Mouse (Mus musculus) hindbrain, embryonic 14.5 days (tissue): ENCODE measurements around the gene Cux2. TPM values are rescaled to one million over a fixed set of nuclear protein-coding genes. Genes with fewer than 3 reads are reported as not detected.
A peak's percentile ranks its signal among the peaks of the same experiment; 100 is the strongest.

Source experiments
- ATAC-seq: fragments of 200-750 bp; cut with Nextera tagmentation; 2 replicates; pipeline ENCODE4 v1.8.0; 2017; ENCODE audit warnings: moderate number of reproducible peaks, mild to moderate bottlenecking, moderate TSS enrichment, moderate library complexity; ENCODE audit not compliant: low FRiP score
- DNase-seq: peaks from one replicate; pipeline ENCODE4 v3.0.0-alpha.2; 2015; ENCODE audit warnings: low spot score
- H3K27ac ChIP-seq: fragments of 300-500 bp; sonication (generic); 2 replicates; pipeline ENCODE4 v1.5.1; 2014; ENCODE audit warnings: mild to moderate bottlenecking, moderate library complexity
- H3K27me3 ChIP-seq: fragments of 300-500 bp; sonication (generic); 2 replicates; pipeline ENCODE4 v1.6.1; 2014; ENCODE audit warnings: mild to moderate bottlenecking, low read length, mixed read lengths; ENCODE audit not compliant: control insufficient read depth, insufficient read depth
- H3K36me3 ChIP-seq: fragments of 300-500 bp; sonication (generic); replicated peaks from 2 replicates; pipeline ENCODE4 v1.6.1; 2014; ENCODE audit not compliant: control insufficient read depth, insufficient read depth
- H3K4me1 ChIP-seq: fragments of 300-500 bp; sonication (generic); replicated peaks from 2 replicates; pipeline ENCODE4 v1.6.1; 2014; ENCODE audit warnings: antibody characterized with exemption, low read length, mixed read lengths; ENCODE audit not compliant: control insufficient read depth, insufficient read depth
- H3K4me2 ChIP-seq: fragments of 300-500 bp; sonication (generic); replicated peaks from 2 replicates; pipeline ENCODE4 v1.6.1; 2014; ENCODE audit warnings: mild to moderate bottlenecking, moderate library complexity
- H3K4me3 ChIP-seq: fragments of 300-500 bp; sonication (generic); replicated peaks from 2 replicates; pipeline ENCODE4 v1.5.1; 2014; ENCODE audit warnings: mild to moderate bottlenecking, low read length
- H3K9ac ChIP-seq: fragments of 300-500 bp; sonication (generic); 2 replicates; pipeline ENCODE4 v1.6.1; 2014
- H3K9me3 ChIP-seq: fragments of 300-500 bp; sonication (generic); 2 replicates; pipeline ENCODE4 v1.6.1; 2016; ENCODE audit warnings: low read length; ENCODE audit not compliant: control insufficient read depth
- WGBS: fragments of 180-500 bp; shearing (Covaris S2); extraction: QIAGEN DNeasy Blood & Tissue Kit; methylation state at CpG from one replicate; pipeline ENCODE4 v1.1.7; 2014; 5-methylcytosine and 5-hydroxymethylcytosine counted together
- polyA plus RNA-seq: library from polyadenylated mRNA; unstranded; fragments of >200 nt; fragmentation: Nextera tagmentation; extraction: Ambion mirVana; gene quantifications from 2 replicates; pipeline ENCODE4 v1.2.1, GENCODE M21; 2014

Cux2 gene
- polyA plus RNA-seq, 1 experiment from 2014 or later = 28.1 TPM

DNA sequence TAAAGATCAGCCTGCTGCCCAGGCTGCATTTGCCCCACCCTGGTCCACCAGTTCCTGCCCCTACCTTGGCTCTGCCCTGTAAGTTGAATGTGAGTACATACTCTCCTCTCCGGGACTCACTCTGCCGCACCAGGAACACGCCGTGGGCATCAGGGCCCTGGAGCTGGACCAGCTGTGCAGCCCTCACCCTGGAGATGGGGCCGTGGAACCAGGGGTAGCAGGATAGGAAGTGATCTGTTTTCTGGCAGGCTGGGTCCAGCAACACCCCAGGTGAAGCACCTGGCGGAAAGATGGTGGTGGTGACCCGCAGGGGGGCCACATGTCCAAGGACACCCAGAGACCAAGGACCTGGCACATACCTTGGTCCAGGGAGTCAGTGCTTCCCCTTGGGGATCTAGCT, 231.5 kb downstream of the Cux2 start:
- H3K9ac ChIP-seq = no peak overlapping the region
- peaks cover 79% of the 10 kb centered on the region for H3K36me3 ChIP-seq
- no peak overlapping the region for H3K4me3 ChIP-seq
- no peaks in the 10 kb centered on the region for H3K4me1 ChIP-seq
- DNase-seq (no peak), ATAC-seq (no peak)
- 97% methylated on average over 7 of the region's 7 CpGs for WGBS
- no peak overlapping the region for H3K27ac ChIP-seq
- H3K27me3 ChIP-seq = no peaks in the 10 kb centered on the region
- H3K9me3 ChIP-seq = no peaks in the 10 kb centered on the region
- no peak overlapping the region for H3K4me2 ChIP-seq

DNA sequence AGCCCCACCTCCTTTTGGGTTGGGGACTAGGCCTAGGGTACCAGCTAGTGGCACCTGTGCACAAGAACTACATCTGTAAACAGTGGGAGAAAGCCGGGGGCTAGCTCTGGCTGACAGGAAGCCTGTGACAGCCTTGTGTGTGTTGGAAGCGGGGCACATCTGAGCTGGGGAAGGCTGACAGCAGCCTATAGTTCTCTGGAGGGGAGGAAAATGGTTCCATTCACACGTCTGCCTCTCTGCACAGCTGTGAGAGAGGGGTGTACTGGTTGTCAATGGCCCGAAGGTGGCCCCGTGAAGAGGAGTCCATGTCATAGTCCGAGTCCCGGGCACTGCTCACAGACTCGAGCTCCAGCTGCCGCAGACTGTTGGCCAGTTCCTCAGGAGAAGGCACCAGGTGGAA, 232.4 kb downstream of the Cux2 start:
- H3K27ac ChIP-seq = no peak overlapping the region
- H3K4me1 ChIP-seq = no peaks in the 10 kb centered on the region
- DNase-seq (no peak), ATAC-seq (no peak)
- 90% methylated on average over 9 of the region's 9 CpGs for WGBS
- no peak overlapping the region for H3K4me2 ChIP-seq
- peaks cover 86% of the 10 kb centered on the region for H3K36me3 ChIP-seq
- no peaks in the 10 kb centered on the region for H3K9me3 ChIP-seq
- H3K4me3 ChIP-seq = no peak overlapping the region
- H3K27me3 ChIP-seq = no peaks in the 10 kb centered on the region
- H3K9ac ChIP-seq = no peak overlapping the region

DNA sequence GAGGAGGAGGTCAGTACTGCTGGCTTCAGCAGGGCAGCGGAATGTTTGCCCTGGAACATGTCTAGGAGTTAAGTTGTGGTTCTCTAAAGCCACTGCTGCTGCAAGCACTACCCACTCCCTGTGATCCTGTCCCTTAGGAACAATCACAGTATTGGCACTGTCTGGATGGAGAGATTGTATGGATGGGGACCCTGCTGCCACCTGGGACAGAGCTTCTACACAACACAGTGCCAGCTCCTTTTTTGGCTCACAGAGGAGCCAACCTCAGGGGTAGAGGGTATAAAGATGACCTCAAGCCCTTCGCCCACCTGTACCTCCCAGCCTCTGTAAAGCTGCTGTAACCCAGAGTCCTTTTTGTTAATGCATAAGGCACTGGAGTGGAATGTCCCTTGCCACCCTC, 233.3 kb downstream of the Cux2 start:
- DNase-seq = no peak
- H3K4me2 ChIP-seq = no peak overlapping the region
- H3K4me1 ChIP-seq = no peaks in the 10 kb centered on the region
- H3K36me3 ChIP-seq = peaks cover 95% of the 10 kb centered on the region
- H3K9ac ChIP-seq = no peak overlapping the region
- H3K9me3 ChIP-seq = no peaks in the 10 kb centered on the region
- no peak overlapping the region for H3K4me3 ChIP-seq
- no peak overlapping the region for H3K27ac ChIP-seq
- WGBS = 96% methylated on average over 2 of the region's 2 CpGs
- no peak for ATAC-seq
- H3K27me3 ChIP-seq = no peaks in the 10 kb centered on the region

DNA sequence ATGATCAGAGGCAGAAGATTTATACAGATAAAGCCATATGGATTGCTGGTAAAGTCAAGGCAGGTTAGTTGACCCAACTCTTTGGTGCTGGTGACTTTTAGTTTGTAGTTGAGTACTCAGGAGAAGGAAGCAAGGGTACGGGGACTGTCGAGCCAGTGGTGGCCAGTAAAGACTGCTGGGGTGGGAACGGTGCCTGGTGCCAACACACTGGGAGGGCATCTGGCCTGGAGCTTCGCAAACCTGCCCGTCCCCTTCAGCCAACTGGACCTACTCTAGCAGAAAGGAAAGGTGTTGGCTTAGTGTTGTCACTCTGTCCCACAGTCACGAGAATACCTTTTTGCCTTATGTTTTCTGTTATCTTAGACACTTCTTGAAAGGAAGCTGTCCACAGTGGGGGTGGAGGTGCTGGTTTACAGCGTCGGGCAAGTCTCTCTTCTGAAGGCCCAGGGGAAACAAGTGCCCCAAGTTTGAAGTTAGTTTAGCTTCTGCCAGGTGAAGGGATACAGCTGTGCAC, 234.0 kb downstream of the Cux2 start:
- WGBS = 91% methylated on average over 8 of the region's 8 CpGs
- Histone ChIP-seq H3K4me1 (no peaks in the 10 kb centered on the region), H3K9me3 (no peaks in the 10 kb centered on the region), H3K27me3 (no peaks in the 10 kb centered on the region), H3K27ac (no peak overlapping the region), H3K36me3 (peaks cover 97% of the 10 kb centered on the region), H3K4me2 (no peak overlapping the region), H3K4me3 (no peak overlapping the region), H3K9ac (no peak overlapping the region)
- DNase-seq (no peak), ATAC-seq (no peak)

DNA sequence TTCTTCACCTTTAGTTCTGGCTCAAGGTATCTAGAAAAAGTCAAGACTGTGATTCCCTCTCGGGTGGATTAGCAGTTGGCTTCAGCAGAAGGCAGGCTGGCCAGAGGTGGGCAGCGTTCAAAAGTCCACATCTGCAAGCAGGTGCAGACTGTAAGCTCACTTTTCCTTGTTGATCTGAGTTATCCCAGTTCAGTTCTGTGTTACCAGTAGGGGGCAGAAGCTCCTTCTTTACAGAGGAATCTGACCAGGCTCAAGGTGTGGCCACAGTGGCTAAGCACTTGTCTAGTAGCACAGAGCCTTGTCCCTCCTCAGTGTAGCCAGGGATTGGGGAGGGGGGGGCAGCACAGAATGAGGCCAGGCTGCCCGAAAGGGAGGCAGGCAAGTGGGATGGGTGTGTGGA, 234.8 kb downstream of the Cux2 start:
- Histone ChIP-seq H3K9me3 (no peaks in the 10 kb centered on the region), H3K27ac (no peak overlapping the region), H3K4me2 (no peak overlapping the region), H3K27me3 (no peaks in the 10 kb centered on the region), H3K4me1 (no peaks in the 10 kb centered on the region), H3K4me3 (no peak overlapping the region), H3K9ac (no peak overlapping the region), H3K36me3 (peaks cover 97% of the 10 kb centered on the region)
- DNase-seq (peak; percentile 62), ATAC-seq (no peak)
- 71% methylated on average over 3 of the region's 3 CpGs for WGBS

DNA sequence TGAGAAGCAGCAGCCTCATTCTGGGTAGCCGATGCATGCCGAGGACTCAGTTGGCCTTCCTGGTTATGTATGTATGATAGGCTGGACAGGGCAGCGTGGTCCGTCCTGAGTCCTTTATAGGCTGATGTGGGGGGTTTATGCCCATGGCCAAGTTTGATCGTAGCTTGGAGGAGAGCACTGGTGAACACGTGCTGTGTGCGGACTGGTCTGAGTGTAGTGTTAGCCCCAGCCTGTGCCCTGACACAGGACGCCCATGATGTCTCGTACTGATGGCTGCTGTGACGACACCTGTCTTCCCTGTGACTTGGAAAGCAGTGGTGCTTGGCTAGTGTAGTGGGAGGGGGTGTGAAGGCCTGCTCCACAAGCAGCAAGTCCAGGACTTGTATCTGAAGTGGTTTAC, 236.2 kb downstream of the Cux2 start:
- Histone ChIP-seq H3K27ac (no peak overlapping the region), H3K36me3 (peaks cover 90% of the 10 kb centered on the region)
- 98% methylated on average over 10 of the region's 10 CpGs for WGBS

DNA sequence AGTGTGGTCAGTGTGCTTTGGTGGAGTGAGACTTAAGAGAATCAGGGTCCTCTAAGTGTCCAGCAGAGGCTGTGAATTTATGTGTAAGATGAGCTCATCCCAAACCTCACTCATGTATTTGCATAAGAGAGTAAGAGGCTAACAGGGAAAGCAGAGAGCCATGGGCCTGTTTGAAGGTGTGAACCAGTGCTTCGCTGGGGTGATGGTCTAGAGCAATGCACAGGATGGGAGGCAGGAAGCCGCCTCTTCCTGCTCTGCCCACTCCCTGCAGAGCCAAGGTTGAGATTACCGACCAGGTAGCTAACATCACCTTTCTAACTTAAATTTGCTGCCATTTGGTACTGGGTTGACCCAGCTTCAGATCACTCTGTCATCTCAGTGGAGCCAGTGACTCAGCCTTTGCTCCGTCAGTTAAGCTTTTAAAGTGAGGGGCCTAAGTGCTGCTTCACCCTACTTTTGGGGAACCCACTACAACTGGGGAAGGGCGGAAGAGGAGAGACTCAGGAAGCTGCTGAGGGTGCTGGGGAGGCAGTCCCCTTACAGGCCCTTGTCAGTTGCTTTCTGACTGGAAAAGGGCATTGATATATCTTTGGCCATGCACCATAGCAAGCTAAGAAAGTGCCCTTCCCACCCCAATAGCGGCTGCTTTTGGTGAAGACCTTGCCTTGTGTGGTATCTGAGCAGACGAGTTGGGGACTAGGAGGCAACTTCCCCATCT, 237.2 kb downstream of the Cux2 start:
- H3K9me3 ChIP-seq = no peaks in the 10 kb centered on the region
- H3K4me3 ChIP-seq = no peak overlapping the region
- DNase-seq = no peak
- H3K36me3 ChIP-seq = peaks cover 83% of the 10 kb centered on the region
- no peak for ATAC-seq
- H3K9ac ChIP-seq = no peak overlapping the region
- H3K27me3 ChIP-seq = no peaks in the 10 kb centered on the region
- WGBS = 89% methylated on average over 7 of the region's 7 CpGs
- H3K4me1 ChIP-seq = no peaks in the 10 kb centered on the region
- no peak overlapping the region for H3K4me2 ChIP-seq
- H3K27ac ChIP-seq = no peak overlapping the region

More for the DNA sequence above, 236.2 kb downstream of the Cux2 start:
- ATAC-seq (no peak), DNase-seq (no peak)
- no peak overlapping the region for H3K9ac ChIP-seq
- H3K4me1 ChIP-seq = no peaks in the 10 kb centered on the region
- no peak overlapping the region for H3K4me3 ChIP-seq
- H3K27me3 ChIP-seq = no peaks in the 10 kb centered on the region
- H3K4me2 ChIP-seq = no peak overlapping the region
- no peaks in the 10 kb centered on the region for H3K9me3 ChIP-seq

DNA sequence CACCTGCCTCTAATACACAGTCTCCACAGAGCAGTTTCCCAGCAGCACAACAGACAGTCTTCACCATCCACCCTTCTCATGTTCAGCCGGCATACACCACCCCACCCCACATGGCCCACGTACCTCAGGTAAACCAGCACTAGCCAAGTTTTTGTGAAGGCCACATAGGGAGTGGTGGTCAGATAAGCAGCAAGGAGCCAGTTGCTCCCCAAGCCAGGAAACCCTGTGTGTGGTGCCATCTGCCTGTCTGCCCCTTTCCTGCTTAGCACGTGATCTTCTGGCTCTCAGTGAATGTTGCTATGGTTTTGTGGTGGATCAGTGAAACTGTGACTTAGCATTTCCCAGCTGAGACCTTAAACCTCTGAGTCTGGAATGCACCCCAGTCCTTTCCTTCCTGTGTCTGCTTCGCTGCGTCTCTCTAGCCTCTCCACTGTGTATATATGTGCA, 238.4 kb downstream of the Cux2 start:
- no peak overlapping the region for H3K27ac ChIP-seq
- no peaks in the 10 kb centered on the region for H3K9me3 ChIP-seq
- H3K27me3 ChIP-seq = no peaks in the 10 kb centered on the region
- H3K4me2 ChIP-seq = no peak overlapping the region
- DNase-seq = no peak
- H3K9ac ChIP-seq = no peak overlapping the region
- H3K36me3 ChIP-seq = peaks cover 73% of the 10 kb centered on the region
- 87% methylated on average over 5 of the region's 5 CpGs for WGBS
- ATAC-seq = no peak
- H3K4me3 ChIP-seq = no peak overlapping the region
- no peaks in the 10 kb centered on the region for H3K4me1 ChIP-seq

DNA sequence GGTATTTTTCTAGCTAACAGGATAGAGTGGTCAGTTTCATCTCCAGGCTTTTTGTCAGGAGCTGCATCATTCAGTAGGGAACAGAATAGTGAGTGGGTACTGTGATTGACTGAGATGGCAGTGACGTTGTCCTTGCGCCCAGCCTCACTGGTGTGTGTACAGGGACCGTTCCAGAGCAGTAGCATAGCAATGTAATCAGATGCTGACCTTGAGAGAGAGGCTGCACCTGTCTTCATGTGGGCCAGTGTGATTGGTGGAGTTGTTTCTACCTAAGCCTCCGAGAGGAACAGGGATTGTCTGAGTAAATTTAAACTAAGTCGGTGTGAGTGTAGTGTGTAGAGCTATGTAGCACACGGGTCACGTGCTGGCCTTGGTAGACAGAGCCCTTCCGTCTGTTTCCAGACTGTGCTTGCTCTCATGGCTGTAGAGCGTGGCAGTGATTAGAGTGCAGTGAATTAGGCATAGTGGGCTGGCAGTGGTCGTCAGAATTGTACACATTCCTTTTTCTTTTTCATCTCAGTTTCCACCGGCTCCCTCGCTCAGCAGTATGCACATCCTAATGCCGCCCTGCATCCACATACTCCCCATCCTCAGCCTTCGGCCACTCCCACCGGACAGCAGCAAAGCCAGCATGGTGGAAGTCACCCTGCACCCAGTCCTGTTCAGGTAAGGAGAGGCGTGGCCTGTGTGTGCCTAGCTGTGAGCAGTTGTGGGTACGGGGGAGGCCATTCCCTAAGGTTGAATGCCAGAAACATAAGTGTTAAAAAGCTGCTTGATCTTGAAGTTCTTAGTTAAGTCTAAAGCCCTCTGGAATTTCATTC, 239.4 kb downstream of the Cux2 start:
- H3K4me2 ChIP-seq = no peak overlapping the region
- H3K27me3 ChIP-seq = no peaks in the 10 kb centered on the region
- no peak for DNase-seq
- H3K9ac ChIP-seq = no peak overlapping the region
- H3K4me3 ChIP-seq = no peak overlapping the region
- peaks cover 67% of the 10 kb centered on the region for H3K36me3 ChIP-seq
- no peaks in the 10 kb centered on the region for H3K9me3 ChIP-seq
- no peak overlapping the region for H3K27ac ChIP-seq
- H3K4me1 ChIP-seq = no peaks in the 10 kb centered on the region
- WGBS = 86% methylated on average over 17 of the region's 17 CpGs
- no peak for ATAC-seq
